Mouse (Mus musculus) small intestine, adult 2 months (tissue): ENCODE measurements around the gene Arl4c.

Experiments used
- CTCF ChIP-seq: fragments of 200-500 bp; IDR thresholded peaks from 2 replicates; pipeline ENCODE4 v1.5.1; 2012; ENCODE audit warnings: low read depth, mild to moderate bottlenecking, control low read depth, inconsistent platforms, low read length, moderate library complexity, mixed read lengths; ENCODE audit not compliant: insufficient replicate concordance, insufficient read length; ENCODE audit errors: extremely low read depth
- POLR2A ChIP-seq: fragments of 200-500 bp; IDR thresholded peaks from 2 replicates; pipeline ENCODE4 v1.6.1; 2012; ENCODE audit warnings: low read depth, mild to moderate bottlenecking, control low read depth, inconsistent platforms, low read length, moderate library complexity

GRCm38 (mm10) chr1:88638622-88639021 is 63.4 kb downstream of the Arl4c start:
- TF ChIP-seq POLR2A = no peak
- no peak for TF ChIP-seq CTCF
